Mouse (Mus musculus) intestine, embryonic 14.5 days (tissue): ENCODE measurements at regions not wholly inside any gene's neighbourhood (a gene's known extent, or its start where the extent isn't known, plus 50 kb on each side); places are given as distances from the start of the nearest gene placed in this dataset.

Experiments
- ATAC-seq: fragments of 200-750 bp; cut with Nextera tagmentation; replicated peaks from 2 replicates; pipeline ENCODE4 v1.8.0; 2017; ENCODE audit warnings: low read depth, moderate number of reproducible peaks, moderate TSS enrichment, moderate library complexity; ENCODE audit not compliant: low FRiP score, low TSS enrichment
- DNase-seq: peaks from one replicate; pipeline ENCODE4 v3.0.0-alpha.2; 2018; ENCODE audit warnings: low spot score
- H3K27ac ChIP-seq: fragments of 300-500 bp; sonication (generic); 2 replicates; pipeline ENCODE4 v1.5.1; 2014; ENCODE audit warnings: low read depth, mild to moderate bottlenecking, control low read depth
- H3K27me3 ChIP-seq: fragments of 300-500 bp; sonication (generic); replicated peaks from 2 replicates; pipeline ENCODE4 v1.6.1; 2014; ENCODE audit warnings: low read length, control low read depth; ENCODE audit not compliant: control insufficient read depth, insufficient read depth
- H3K36me3 ChIP-seq: fragments of 300-500 bp; sonication (generic); 2 replicates; pipeline ENCODE4 v1.6.1; 2014; ENCODE audit warnings: low read length, control low read depth; ENCODE audit not compliant: control insufficient read depth, insufficient read depth
- H3K4me1 ChIP-seq: fragments of 300-500 bp; sonication (generic); replicated peaks from 2 replicates; pipeline ENCODE4 v1.6.1; 2014; ENCODE audit warnings: low read length, control low read depth, mixed read lengths; ENCODE audit not compliant: control insufficient read depth, insufficient read depth
- H3K4me2 ChIP-seq: fragments of 300-500 bp; sonication (generic); 2 replicates; pipeline ENCODE4 v1.6.1; 2014; ENCODE audit warnings: low read length
- H3K4me3 ChIP-seq: fragments of 300-500 bp; sonication (generic); 2 replicates; pipeline ENCODE4 v1.5.1; 2014; ENCODE audit warnings: low read depth, low read length, control low read depth, mixed read lengths
- H3K9ac ChIP-seq: fragments of 300-500 bp; sonication (generic); 2 replicates; pipeline ENCODE4 v1.6.1; 2014; ENCODE audit warnings: mild to moderate bottlenecking, low read length
- H3K9me3 ChIP-seq: fragments of 300-500 bp; sonication (generic); 2 replicates; pipeline ENCODE4 v1.6.1; 2016; ENCODE audit warnings: low read length, control low read depth; ENCODE audit not compliant: control insufficient read depth
- WGBS: fragments of 180-500 bp; shearing (Covaris S2); extraction: QIAGEN DNeasy Blood & Tissue Kit; methylation state at CpG from one replicate; pipeline ENCODE4 v1.1.7; 2014; 5-methylcytosine and 5-hydroxymethylcytosine counted together

- no peak for ATAC-seq
- no peaks in the 10 kb centered on the region for H3K27me3 ChIP-seq
- H3K36me3 ChIP-seq = no peaks in the 10 kb centered on the region
- H3K4me2 ChIP-seq = no peak overlapping the region
- H3K4me1 ChIP-seq = no peaks in the 10 kb centered on the region
- H3K9me3 ChIP-seq = no peaks in the 10 kb centered on the region
- no peak for DNase-seq
- H3K9ac ChIP-seq = no peak overlapping the region
- 65% methylated on average over 1 of the region's 1 CpGs for WGBS
- H3K27ac ChIP-seq = no peak overlapping the region
- H3K4me3 ChIP-seq = no peak overlapping the region
These were observed 907.7 kb downstream of the Diaph3 start for GRCm38 (mm10) chr14:86233305-86233704.

- Histone ChIP-seq H3K9me3 (no peaks in the 10 kb centered on the region), H3K4me1 (no peaks in the 10 kb centered on the region), H3K9ac (no peak overlapping the region), H3K4me3 (no peak overlapping the region), H3K36me3 (no peaks in the 10 kb centered on the region), H3K27ac (no peak overlapping the region), H3K4me2 (no peak overlapping the region), H3K27me3 (no peaks in the 10 kb centered on the region)
- WGBS = 70% methylated on average over 1 of the region's 1 CpGs
- DNase-seq (no peak), ATAC-seq (no peak)
These were observed 910.4 kb downstream of the Diaph3 start for GRCm38 (mm10) chr14:86230609-86231008.

- no peaks in the 10 kb centered on the region for H3K4me1 ChIP-seq
- H3K9ac ChIP-seq = no peak overlapping the region
- ATAC-seq (no peak), DNase-seq (no peak)
- H3K4me2 ChIP-seq = no peak overlapping the region
- H3K27ac ChIP-seq = no peak overlapping the region
- H3K4me3 ChIP-seq = no peak overlapping the region
- no peaks in the 10 kb centered on the region for H3K27me3 ChIP-seq
- no peaks in the 10 kb centered on the region for H3K9me3 ChIP-seq
- 92% methylated on average over 2 of the region's 2 CpGs for WGBS
- H3K36me3 ChIP-seq = no peaks in the 10 kb centered on the region
These were observed 911.3 kb downstream of the Diaph3 start for GRCm38 (mm10) chr14:86229755-86230154.

GRCm38 (mm10) chr14:86215711-86216110 is 925.3 kb downstream of the Diaph3 start:
- Histone ChIP-seq H3K4me3 (no peak overlapping the region), H3K9ac (no peak overlapping the region), H3K36me3 (no peaks in the 10 kb centered on the region), H3K4me2 (no peak overlapping the region), H3K27me3 (no peaks in the 10 kb centered on the region), H3K27ac (no peak overlapping the region), H3K9me3 (no peaks in the 10 kb centered on the region), H3K4me1 (no peaks in the 10 kb centered on the region)
- DNase-seq (no peak), ATAC-seq (no peak)
- 88% methylated on average over 9 of the region's 9 CpGs for WGBS

- 92% methylated on average over 3 of the region's 3 CpGs for WGBS
These were observed 929.4 kb downstream of the Diaph3 start for GRCm38 (mm10) chr14:86211654-86212053.

GRCm38 (mm10) chr14:86204582-86204981 is 936.5 kb downstream of the Diaph3 start:
- no peak overlapping the region for H3K4me3 ChIP-seq
- no peak overlapping the region for H3K4me2 ChIP-seq
- H3K27ac ChIP-seq = no peak overlapping the region
- no peaks in the 10 kb centered on the region for H3K36me3 ChIP-seq
- H3K9ac ChIP-seq = no peak overlapping the region
- WGBS = 70% methylated on average over 7 of the region's 7 CpGs
- H3K9me3 ChIP-seq = no peaks in the 10 kb centered on the region
- H3K4me1 ChIP-seq = no peaks in the 10 kb centered on the region
- no peak for ATAC-seq
- no peak for DNase-seq
- H3K27me3 ChIP-seq = no peaks in the 10 kb centered on the region

More at GRCm38 (mm10) chr14:86211654-86212053, 929.4 kb downstream of the Diaph3 start:
- H3K9ac ChIP-seq = no peak overlapping the region
- H3K36me3 ChIP-seq = no peaks in the 10 kb centered on the region
- H3K27me3 ChIP-seq = no peaks in the 10 kb centered on the region
- no peak for DNase-seq
- H3K4me2 ChIP-seq = no peak overlapping the region
- no peak overlapping the region for H3K4me3 ChIP-seq
- H3K4me1 ChIP-seq = no peaks in the 10 kb centered on the region
- no peak for ATAC-seq
- H3K27ac ChIP-seq = no peak overlapping the region
- H3K9me3 ChIP-seq = no peaks in the 10 kb centered on the region

GRCm38 (mm10) chr14:86197864-86198263 is 943.2 kb downstream of the Diaph3 start:
- no peaks in the 10 kb centered on the region for H3K36me3 ChIP-seq
- H3K4me3 ChIP-seq = no peak overlapping the region
- DNase-seq = no peak
- no peak overlapping the region for H3K4me2 ChIP-seq
- no peak overlapping the region for H3K27ac ChIP-seq
- H3K4me1 ChIP-seq = no peaks in the 10 kb centered on the region
- WGBS = 90% methylated on average over 4 of the region's 4 CpGs
- no peaks in the 10 kb centered on the region for H3K9me3 ChIP-seq
- no peaks in the 10 kb centered on the region for H3K27me3 ChIP-seq
- ATAC-seq = no peak
- H3K9ac ChIP-seq = no peak overlapping the region

GRCm38 (mm10) chr14:86184663-86185381 is 956.2 kb downstream of the Diaph3 start:
- H3K9ac ChIP-seq = no peak overlapping the region
- no peak overlapping the region for H3K27ac ChIP-seq
- no peak overlapping the region for H3K4me2 ChIP-seq
- H3K27me3 ChIP-seq = no peaks in the 10 kb centered on the region
- ATAC-seq (no peak), DNase-seq (no peak)
- no peaks in the 10 kb centered on the region for H3K9me3 ChIP-seq
- H3K36me3 ChIP-seq = no peaks in the 10 kb centered on the region
- WGBS = 61% methylated on average over 4 of the region's 4 CpGs
- no peak overlapping the region for H3K4me3 ChIP-seq
- no peaks in the 10 kb centered on the region; the same call in 1 of the 2 replicates for H3K4me1 ChIP-seq

GRCm38 (mm10) chr14:86178517-86178916 is 962.5 kb downstream of the Diaph3 start:
- Histone ChIP-seq H3K9me3 (no peaks in the 10 kb centered on the region), H3K27ac (no peak overlapping the region), H3K4me3 (no peak overlapping the region), H3K36me3 (no peaks in the 10 kb centered on the region), H3K9ac (no peak overlapping the region), H3K27me3 (no peaks in the 10 kb centered on the region), H3K4me1 (no peaks in the 10 kb centered on the region), H3K4me2 (no peak overlapping the region)
- no peak for ATAC-seq
- no peak for DNase-seq
- 79% methylated on average over 4 of the region's 4 CpGs for WGBS
